Mouse (Mus musculus) layer of hippocampus, postnatal 25 days (tissue): Measurements from ENCODE around the gene Nfatc3. TPM values are rescaled to one million over a fixed set of nuclear protein-coding genes. Genes with fewer than 3 reads are reported as not detected.

Experiments
- DNase-seq, 2 experiments: peaks; one replicate each; pipeline ENCODE4 v3.0.0; 2022; ENCODE audit warnings: mixed read lengths in 2 of 2, low spot score in 1 of 2; ENCODE audit errors: extremely low spot score in 1 of 2
- total RNA-seq, 2 experiments: library from RNA; stranded (reverse); gene quantifications; 2 replicates each; pipeline ENCODE4 v1.2.3; 2021

The Nfatc3 gene
- total RNA-seq, 2 experiments from 2014 or later, result 9.6 to 13.2 TPM

DNA sequence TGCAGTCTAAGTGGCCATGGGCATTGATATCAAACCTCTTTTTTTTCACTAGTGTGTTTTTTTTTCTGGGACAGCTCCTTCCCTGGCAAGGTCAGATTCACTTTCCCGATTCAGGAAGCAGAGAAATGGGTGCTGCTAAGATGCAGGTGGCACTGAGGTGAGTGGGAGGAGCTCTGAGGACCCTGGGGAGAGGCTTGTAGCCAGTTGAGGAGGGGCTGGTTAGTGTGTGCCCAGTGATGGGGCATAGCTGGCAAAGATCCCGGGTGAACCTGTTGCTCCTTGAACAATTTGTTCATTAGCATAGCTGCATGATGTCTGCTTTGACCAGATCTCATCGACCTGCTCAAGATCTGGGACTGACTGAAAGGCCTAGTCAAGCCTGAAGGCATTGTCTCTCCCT lies 3.6 kb upstream of the Nfatc3 start:
- DNase-seq, result no peak

- DNase-seq, result no peak
Observed at GRCm38 (mm10) chr8:106056455-106056982, 2.1 kb upstream of the Nfatc3 start.

DNA sequence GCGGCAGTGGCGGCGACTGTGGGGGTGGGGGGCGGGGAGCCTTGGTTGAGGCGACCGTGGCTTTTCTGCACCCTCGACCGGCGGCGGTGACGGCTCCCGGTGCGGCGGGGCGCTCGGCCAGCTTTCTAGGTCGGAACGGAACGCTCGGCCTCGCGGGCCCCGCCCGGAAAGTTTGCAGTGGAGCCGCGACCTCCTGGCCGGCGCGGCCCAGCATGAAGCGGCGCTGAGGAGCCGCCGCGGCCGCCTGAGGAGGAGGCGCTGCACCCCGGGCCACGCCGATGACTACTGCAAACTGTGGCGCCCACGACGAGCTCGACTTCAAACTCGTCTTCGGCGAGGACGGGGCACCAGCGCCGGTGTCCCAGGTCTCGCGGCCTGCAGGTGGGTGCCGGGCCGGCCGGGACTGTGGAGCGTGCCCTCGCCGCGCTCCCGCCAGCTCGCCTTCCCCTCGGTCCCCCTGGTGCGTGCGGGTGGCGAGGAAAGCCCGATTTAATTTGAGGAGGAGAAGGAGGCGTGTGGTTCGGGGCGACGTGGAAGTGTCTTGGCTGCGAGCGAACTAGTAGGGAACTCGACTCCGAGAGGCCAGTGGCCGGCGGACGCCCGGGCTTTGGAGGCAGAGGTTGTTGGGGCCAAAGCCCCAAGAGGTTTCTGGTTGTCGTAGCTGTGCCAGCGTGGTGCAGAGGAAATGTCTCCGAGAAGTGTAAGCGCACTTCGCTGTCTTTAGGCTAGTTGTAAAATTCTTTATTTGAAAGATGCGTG lies 1.2 kb downstream of the Nfatc3 start:
- DNase-seq, result peak in 1 of 2 experiments; percentile 43

GRCm38 (mm10) chr8:106060521-106060920 lies 1.9 kb downstream of the Nfatc3 start:
- DNase-seq, result no peak

DNA sequence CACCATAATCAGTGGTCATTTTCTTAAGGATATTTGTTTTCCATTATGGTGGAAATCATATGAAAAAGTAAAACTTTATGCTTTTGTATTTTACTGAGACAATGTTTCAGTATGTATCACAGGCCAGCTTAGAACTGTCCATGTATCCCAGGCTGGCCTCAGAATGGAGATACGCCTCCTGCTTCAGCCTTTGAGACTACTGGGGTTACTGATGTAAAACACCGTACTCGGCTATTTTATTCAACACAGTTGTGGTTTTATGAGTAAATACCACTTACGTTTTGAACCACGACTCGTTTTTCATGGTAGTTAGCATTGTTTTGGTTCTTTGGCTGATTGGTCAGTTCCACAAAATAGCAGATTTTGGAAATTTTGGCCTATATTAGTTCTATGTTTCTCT lies 3.0 kb downstream of the Nfatc3 start:
- no peak for DNase-seq

- DNase-seq, result no peak
Observed at GRCm38 (mm10) chr8:106063046-106063445, 4.4 kb downstream of the Nfatc3 start.

DNA sequence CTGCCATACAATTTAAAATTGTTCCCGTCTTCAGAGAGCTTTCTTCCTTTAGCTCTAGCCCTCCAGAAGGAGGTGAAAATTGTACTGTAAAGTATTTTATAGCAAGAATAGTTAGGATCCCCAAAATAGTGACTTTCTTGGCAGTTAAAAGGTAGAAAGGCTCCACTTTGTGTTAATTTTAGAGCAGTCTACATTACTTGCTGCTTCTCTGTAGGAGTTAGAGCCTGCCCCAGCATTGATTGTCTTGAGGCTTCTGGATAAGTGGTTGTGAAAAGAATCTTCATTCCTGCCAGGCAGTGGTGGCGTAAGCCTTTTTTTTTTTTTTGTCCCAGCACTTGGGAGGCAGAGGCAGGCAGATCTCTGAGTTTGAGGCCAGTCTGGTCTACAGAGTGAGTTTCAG lies 8.1 kb downstream of the Nfatc3 start:
- no peak for DNase-seq

GRCm38 (mm10) chr8:106069565-106069964 lies 10.9 kb downstream of the Nfatc3 start:
- no peak for DNase-seq

GRCm38 (mm10) chr8:106072113-106072512 lies 13.5 kb downstream of the Nfatc3 start:
- no peak for DNase-seq

DNA sequence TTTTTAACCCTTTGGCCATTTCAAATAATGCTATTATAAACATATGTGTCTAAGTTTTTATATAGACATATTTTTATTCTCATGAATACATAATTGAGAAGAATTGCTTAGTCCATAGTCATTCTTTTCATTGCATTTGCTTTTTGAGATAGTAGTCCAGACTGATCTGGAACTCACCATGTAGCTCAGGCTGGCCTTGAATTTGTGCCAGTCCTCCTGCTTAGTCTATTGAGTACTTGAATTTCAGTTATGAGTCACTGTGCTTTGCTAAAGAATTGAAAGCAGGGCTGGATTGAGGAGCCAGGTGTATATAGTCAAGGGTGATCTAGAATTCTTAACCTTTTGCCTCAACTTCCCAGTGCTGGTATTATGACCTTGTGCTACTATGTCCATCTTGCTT lies 15.6 kb downstream of the Nfatc3 start:
- DNase-seq, result no peak

DNA sequence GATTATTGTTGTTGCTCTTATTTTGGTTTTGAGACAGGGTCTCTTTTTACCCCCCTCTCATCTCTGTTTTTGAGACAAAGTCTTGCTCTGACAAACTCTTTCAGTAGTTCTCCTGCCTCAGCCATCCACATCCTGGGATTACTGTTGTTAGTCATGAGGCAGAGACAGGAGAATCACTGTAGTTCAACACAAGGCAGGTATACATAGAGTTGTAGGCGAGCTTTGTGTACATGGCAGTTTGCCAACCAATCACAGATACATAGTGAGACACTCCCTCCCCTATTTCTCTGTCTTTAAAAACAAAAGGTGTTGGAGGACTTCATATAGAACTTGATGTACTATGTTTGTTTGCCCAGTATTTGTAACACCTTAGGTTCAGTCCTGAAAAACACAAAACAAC lies 16.0 kb downstream of the Nfatc3 start:
- DNase-seq, result no peak

GRCm38 (mm10) chr8:106075161-106075862 lies 16.7 kb downstream of the Nfatc3 start:
- DNase-seq, result peak in 1 of 2 experiments; percentile 33

DNA sequence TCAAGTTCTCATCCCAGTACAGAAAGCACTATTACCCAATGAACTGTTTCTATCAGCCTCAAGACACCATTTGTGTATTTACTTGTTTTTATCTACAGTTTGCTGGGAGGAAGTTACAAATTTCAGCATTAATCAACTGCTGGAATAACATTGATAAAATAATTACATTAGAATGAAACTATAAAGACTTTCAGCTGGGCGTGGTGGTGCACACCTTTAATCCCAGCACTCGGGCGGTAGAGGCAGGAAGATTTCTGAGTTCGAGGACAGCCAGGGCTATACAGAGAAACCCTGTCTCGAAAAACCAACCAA lies 17.2 kb downstream of the Nfatc3 start:
- no peak for DNase-seq

- no peak for DNase-seq
Observed at GRCm38 (mm10) chr8:106076612-106077011, 18.0 kb downstream of the Nfatc3 start.

GRCm38 (mm10) chr8:106077452-106078067 lies 18.9 kb downstream of the Nfatc3 start:
- no peak for DNase-seq

DNA sequence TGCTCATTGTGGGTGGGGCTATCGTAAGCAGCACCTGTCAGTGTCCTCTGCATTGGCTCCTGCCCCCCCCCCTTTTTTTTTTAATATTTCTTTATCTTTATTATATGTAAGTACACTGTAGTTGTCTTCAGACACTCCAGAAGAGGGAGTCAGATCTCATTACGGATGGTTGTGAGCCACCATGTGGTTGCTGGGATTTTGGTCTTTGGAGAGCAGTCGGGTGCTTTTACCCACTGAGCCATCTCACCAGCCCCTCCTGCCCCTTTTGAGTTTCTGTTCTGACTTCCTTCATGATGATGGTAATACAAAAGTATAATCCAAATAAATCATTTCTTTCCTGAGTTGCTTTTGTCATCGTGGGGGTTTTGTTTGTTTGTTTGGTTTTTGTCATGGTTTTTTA lies 43.7 kb downstream of the Nfatc3 start:
- DNase-seq, result no peak

DNA sequence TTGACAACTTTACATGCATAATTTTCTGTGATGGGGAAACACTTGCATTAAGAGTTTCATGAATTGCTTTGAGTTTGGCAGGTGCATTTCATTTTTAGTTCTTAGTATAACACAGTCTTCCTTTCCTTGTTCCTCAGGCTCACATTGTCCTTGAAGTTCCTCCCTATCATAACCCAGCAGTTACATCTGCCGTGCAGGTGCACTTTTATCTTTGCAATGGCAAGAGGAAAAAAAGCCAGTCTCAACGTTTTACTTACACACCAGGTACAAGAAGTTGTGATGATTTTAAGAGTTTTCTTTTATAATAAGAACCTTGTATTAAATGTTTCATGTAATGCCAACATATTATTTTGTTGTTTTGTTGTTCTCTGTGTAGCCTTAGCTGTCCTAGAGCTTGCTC lies 45.2 kb downstream of the Nfatc3 start:
- DNase-seq, result no peak

DNA sequence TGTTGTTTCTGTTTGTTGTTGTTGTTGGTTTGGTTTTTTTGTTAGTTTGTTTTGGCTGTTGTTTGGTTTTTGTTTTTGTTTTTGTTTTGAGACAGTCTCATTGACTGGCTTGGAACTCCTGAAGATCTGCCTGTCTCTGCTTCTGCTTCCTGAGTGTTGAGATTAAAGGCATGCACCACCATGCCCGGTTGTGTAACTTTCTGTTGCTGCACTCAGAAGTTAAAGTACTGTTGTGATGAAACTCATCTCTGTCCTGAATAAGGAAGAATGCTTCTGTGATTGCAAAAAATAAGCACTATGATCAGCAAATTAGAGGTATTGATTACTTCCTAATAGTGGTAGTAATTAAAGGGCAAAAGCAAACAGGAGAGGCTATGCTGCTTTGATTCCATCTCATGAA lies 47.6 kb downstream of the Nfatc3 start:
- DNase-seq, result no peak

- no peak for DNase-seq
Observed at GRCm38 (mm10) chr8:106108080-106108479, 49.4 kb downstream of the Nfatc3 start.

- DNase-seq, result no peak
Observed at GRCm38 (mm10) chr8:106108729-106109128, 50.1 kb downstream of the Nfatc3 start.

- DNase-seq, result no peak
Observed at GRCm38 (mm10) chr8:106112041-106112440, 53.4 kb downstream of the Nfatc3 start.
